Mouse (Mus musculus): Measurements from ENCODE around the gene Ipo13. TPM values are rescaled to one million over a fixed set of nuclear protein-coding genes. Genes with fewer than 3 reads are reported as not detected.

Gene Ipo13
- total and polyA plus RNA-seq, 2 experiments from 2014 or later: 23.5 to 31.8 TPM

DNA sequence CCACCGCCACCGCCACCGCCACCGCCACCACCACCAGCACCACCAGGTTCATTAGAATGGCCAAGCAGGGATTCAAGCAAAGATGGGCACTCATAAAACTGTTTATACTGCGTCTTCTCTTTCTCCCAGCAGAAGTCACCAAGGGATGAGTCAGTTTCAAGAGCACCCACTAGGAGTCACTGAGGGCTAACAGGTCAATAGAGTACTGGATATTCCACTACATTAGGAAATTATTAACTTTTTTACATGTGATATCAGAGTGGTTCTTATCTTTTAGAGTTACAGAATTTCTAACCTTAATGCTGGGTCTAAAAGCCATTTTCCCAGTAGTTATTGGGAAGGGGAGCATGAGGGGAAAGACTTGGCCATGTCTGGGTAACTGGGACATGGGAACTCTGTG, 22.2 kb upstream of the Ipo13 start:
- H3K27me3 ChIP-seq (ENCODE audit: control insufficient read depth, insufficient read depth, low read length): no peaks in the 10 kb centered on the region
- TF ChIP-seq CTCF (IDR thresholded peaks at IDR 0.05; ENCODE audit: low read depth) (peak; percentile 28; the same call in 1 of the 2 replicates), EP300 (IDR thresholded peaks at IDR 0.05; ENCODE audit: low read depth) (no peak)
- H3K4me3 ChIP-seq (ENCODE audit: low read depth, low read length): no peak overlapping the region
- H3K4me1 ChIP-seq (ENCODE audit: control insufficient read depth, insufficient read depth): no peaks in the 10 kb centered on the region
- H3K36me3 ChIP-seq (replicated peaks; ENCODE audit: control insufficient read depth, insufficient read depth, low read length): 0 out of 2 replicates have a peak, but pooled peaks cover 4% of the 10 kb centered on the region
- H3K27ac ChIP-seq (ENCODE audit: low read depth): no peak overlapping the region
- WGBS: 93% methylated on average over 5 of the region's 5 CpGs
- ATAC-seq (ENCODE audit: insufficient read depth, low read depth) (no peak), DNase-seq (ENCODE audit: low spot score) (no peak)
- H3K4me2 ChIP-seq (ENCODE audit: low read depth, low read length): no peak overlapping the region
- no peaks in the 10 kb centered on the region for H3K9me3 ChIP-seq (replicated peaks; ENCODE audit: control insufficient read depth, low read length)
- H3K9ac ChIP-seq (replicated peaks; ENCODE audit: low read depth, low read length): no peak overlapping the region

DNA sequence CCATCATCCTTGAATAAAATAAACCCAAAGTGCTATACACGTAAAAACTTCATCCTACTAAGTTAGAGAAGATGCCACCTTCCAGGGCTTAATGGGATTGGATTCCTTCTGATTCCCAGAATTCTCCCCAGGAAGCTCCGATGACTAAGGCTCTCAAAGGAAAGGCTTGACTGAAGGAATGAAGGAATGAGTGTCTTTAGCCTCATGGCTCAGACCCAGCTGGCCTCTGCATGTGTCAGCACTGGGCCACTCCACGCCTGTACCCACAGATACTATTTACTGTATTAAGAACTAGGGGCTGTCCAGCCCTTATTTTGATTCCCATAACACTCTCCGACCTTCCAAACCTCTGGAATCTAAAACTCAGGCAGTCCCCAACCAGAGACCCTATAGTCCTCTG, 19.3 kb upstream of the Ipo13 start:
- Histone ChIP-seq H3K4me3 (ENCODE audit: low read depth, low read length) (no peak overlapping the region), H3K36me3 (replicated peaks; ENCODE audit: control insufficient read depth, insufficient read depth, low read length) (0 out of 2 replicates have a peak, but pooled peaks cover 4% of the 10 kb centered on the region), H3K27me3 (ENCODE audit: control insufficient read depth, insufficient read depth, low read length) (peaks cover 13% of the 10 kb centered on the region), H3K4me1 (ENCODE audit: control insufficient read depth, insufficient read depth) (peaks cover 5% of the 10 kb centered on the region; the same call in 1 of the 2 replicates), H3K27ac (ENCODE audit: low read depth) (no peak overlapping the region), H3K9ac (replicated peaks; ENCODE audit: low read depth, low read length) (no peak overlapping the region), H3K4me2 (ENCODE audit: low read depth, low read length) (no peak overlapping the region), H3K9me3 (replicated peaks; ENCODE audit: control insufficient read depth, low read length) (no peaks in the 10 kb centered on the region)
- TF ChIP-seq CTCF (IDR thresholded peaks at IDR 0.05; ENCODE audit: low read depth) (no peak), EP300 (IDR thresholded peaks at IDR 0.05; ENCODE audit: low read depth) (no peak)
- ATAC-seq (ENCODE audit: insufficient read depth, low read depth): no peak
- no peak for DNase-seq (ENCODE audit: low spot score)
- 80% methylated on average over 4 of the region's 4 CpGs for WGBS

- Histone ChIP-seq H3K27me3 (ENCODE audit: control insufficient read depth, insufficient read depth, low read length) (peaks cover 21% of the 10 kb centered on the region), H3K9me3 (replicated peaks; ENCODE audit: control insufficient read depth, low read length) (no peaks in the 10 kb centered on the region), H3K4me2 (ENCODE audit: low read depth, low read length) (no peak overlapping the region), H3K4me1 (ENCODE audit: control insufficient read depth, insufficient read depth) (peaks cover 11% of the 10 kb centered on the region), H3K9ac (replicated peaks; ENCODE audit: low read depth, low read length) (no peak overlapping the region), H3K27ac (ENCODE audit: low read depth) (no peak overlapping the region), H3K36me3 (replicated peaks; ENCODE audit: control insufficient read depth, insufficient read depth, low read length) (0 out of 2 replicates have a peak, but pooled peaks cover 4% of the 10 kb centered on the region), H3K4me3 (ENCODE audit: low read depth, low read length) (no peak overlapping the region)
- DNase-seq (ENCODE audit: low spot score) (no peak), ATAC-seq (ENCODE audit: insufficient read depth, low read depth) (no peak)
- TF ChIP-seq CTCF (IDR thresholded peaks at IDR 0.05; ENCODE audit: low read depth): no peak
- no peak for TF ChIP-seq EP300 (IDR thresholded peaks at IDR 0.05; ENCODE audit: low read depth)
- 83% methylated on average over 5 of the region's 5 CpGs for WGBS
Observed at GRCm38 (mm10) chr4:117933248-117933647, 18.4 kb upstream of the Ipo13 start.

DNA sequence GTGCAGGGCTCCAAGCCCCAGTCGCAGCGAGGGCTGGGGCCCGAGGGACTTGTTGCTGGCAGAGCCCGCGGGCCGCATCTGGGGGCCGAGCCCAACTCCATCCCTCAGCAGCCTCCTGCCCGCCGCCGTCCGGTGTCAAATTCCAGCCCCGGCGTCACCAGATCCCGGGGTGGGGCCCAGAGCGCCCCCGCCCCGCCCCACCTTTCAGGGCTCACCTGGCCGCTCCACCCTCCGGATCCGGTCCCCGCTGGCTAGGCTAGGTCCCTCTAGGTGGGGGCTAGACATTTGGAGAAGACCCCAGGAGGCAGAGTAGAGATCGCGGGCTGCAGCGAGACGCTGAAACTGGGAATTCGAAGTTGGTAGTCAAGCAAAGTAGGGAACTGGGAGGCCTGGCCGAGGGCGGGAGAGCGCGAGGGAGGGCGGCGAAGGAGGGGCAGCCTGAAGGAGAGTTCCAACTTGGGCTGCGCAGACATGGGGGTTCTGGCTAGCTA, 14.6 kb upstream of the Ipo13 start, which contains the start of gene Artn:
Gene Artn, minus strand, starts transcription at position 373 of the 491 bp plus-strand sequence.
- Histone ChIP-seq H3K4me3 (ENCODE audit: low read depth, low read length) (peak within 1 kb of the TSS; percentile 43), H3K27me3 (ENCODE audit: control insufficient read depth, insufficient read depth, low read length) (peaks cover 45% of the 10 kb centered on the region), H3K36me3 (replicated peaks; ENCODE audit: control insufficient read depth, insufficient read depth, low read length) (no peaks in the 10 kb centered on the region), H3K4me1 (ENCODE audit: control insufficient read depth, insufficient read depth) (peaks cover 23% of the 10 kb centered on the region), H3K4me2 (ENCODE audit: low read depth, low read length) (peak within 1 kb of the TSS; percentile 75), H3K9ac (replicated peaks; ENCODE audit: low read depth, low read length) (peak within 1 kb of the TSS; percentile 29; the same call in 1 of the 2 replicates), H3K27ac (ENCODE audit: low read depth) (no peak within 1 kb of the TSS), H3K9me3 (replicated peaks; ENCODE audit: control insufficient read depth, low read length) (no peaks in the 10 kb centered on the region)
- ATAC-seq (ENCODE audit: insufficient read depth, low read depth): no peak
- TF ChIP-seq CTCF (IDR thresholded peaks at IDR 0.05; ENCODE audit: low read depth) (no peak), EP300 (IDR thresholded peaks at IDR 0.05; ENCODE audit: low read depth) (no peak)
- DNase-seq (ENCODE audit: low spot score): no peak
- WGBS: 1% methylated on average over 33 of the region's 33 CpGs

GRCm38 (mm10) chr4:117928699-117929241, 14.0 kb upstream of the Ipo13 start:
- peak overlapping the region; percentile 75 for H3K4me2 ChIP-seq (ENCODE audit: low read depth, low read length)
- peaks cover 45% of the 10 kb centered on the region for H3K27me3 ChIP-seq (ENCODE audit: control insufficient read depth, insufficient read depth, low read length)
- H3K36me3 ChIP-seq (replicated peaks; ENCODE audit: control insufficient read depth, insufficient read depth, low read length): no peaks in the 10 kb centered on the region
- H3K27ac ChIP-seq (ENCODE audit: low read depth): no peak overlapping the region
- peak; percentile 24; the same call in 1 of the 2 replicates for ATAC-seq (ENCODE audit: insufficient read depth, low read depth)
- 0 out of 2 replicates have a peak overlapping the region, but pooled peaks have one; percentile 29 for H3K9ac ChIP-seq (replicated peaks; ENCODE audit: low read depth, low read length)
- TF ChIP-seq EP300 (IDR thresholded peaks at IDR 0.05; ENCODE audit: low read depth) (no peak), CTCF (IDR thresholded peaks at IDR 0.05; ENCODE audit: low read depth) (peak; percentile 56)
- no peaks in the 10 kb centered on the region for H3K9me3 ChIP-seq (replicated peaks; ENCODE audit: control insufficient read depth, low read length)
- H3K4me1 ChIP-seq (ENCODE audit: control insufficient read depth, insufficient read depth): peaks cover 25% of the 10 kb centered on the region
- peak overlapping the region; percentile 43 for H3K4me3 ChIP-seq (ENCODE audit: low read depth, low read length)
- DNase-seq (ENCODE audit: low spot score): peak; percentile 55
- 3% methylated on average over 13 of the region's 13 CpGs for WGBS

All from heart, postnatal 0 days (tissue).